Mouse (Mus musculus) hindbrain, embryonic 10.5 days (tissue): ENCODE data around the gene Ndufb6. TPM values are rescaled to one million over a fixed set of nuclear protein-coding genes. Genes with fewer than 3 reads are reported as not detected.

Experiments used
- DNase-seq: peaks from one replicate; pipeline ENCODE4 v3.0.0-alpha.2; 2017; ENCODE audit warnings: low spot score
- H3K27ac ChIP-seq: fragments of 300-500 bp; sonication (generic); 2 replicates; pipeline ENCODE4 v1.5.1; 2016; ENCODE audit warnings: mild to moderate bottlenecking, moderate library complexity
- H3K27me3 ChIP-seq: fragments of 300-500 bp; sonication (generic); 2 replicates; pipeline ENCODE4 v1.6.1; 2016; ENCODE audit warnings: mild to moderate bottlenecking; ENCODE audit not compliant: poor library complexity, insufficient read depth, severe bottlenecking
- H3K36me3 ChIP-seq: fragments of 300-500 bp; sonication (generic); 2 replicates; pipeline ENCODE4 v1.6.1; 2016; ENCODE audit warnings: mild to moderate bottlenecking, moderate library complexity
- H3K4me1 ChIP-seq: fragments of 300-500 bp; sonication (generic); replicated peaks from 2 replicates; pipeline ENCODE4 v1.6.1; 2016; ENCODE audit warnings: mild to moderate bottlenecking
- H3K4me3 ChIP-seq: fragments of 300-500 bp; sonication (generic); 2 replicates; pipeline ENCODE4 v1.5.1; 2016; ENCODE audit warnings: mild to moderate bottlenecking, moderate library complexity
- H3K9me3 ChIP-seq: fragments of 300-500 bp; sonication (generic); 2 replicates; pipeline ENCODE4 v1.6.1; 2016; ENCODE audit warnings: mild to moderate bottlenecking, moderate library complexity
- WGBS: fragments of 180-500 bp; shearing (Covaris S2); methylation state at CpG from one replicate; pipeline ENCODE4 v1.1.7; 2016; 5-methylcytosine and 5-hydroxymethylcytosine counted together
- polyA plus RNA-seq: library from polyadenylated mRNA; unstranded; fragments of >200 nt; fragmentation: Nextera tagmentation; extraction: Ambion mirVana; gene quantifications from 2 replicates; pipeline ENCODE4 v1.2.1, GENCODE M21; 2016

Ndufb6 gene
- polyA plus RNA-seq, 1 experiment from 2014 or later = 344 TPM

- DNase-seq = no peak
- WGBS = 58% methylated on average over 6 of the region's 6 CpGs
- H3K36me3 ChIP-seq = no peaks in the 10 kb centered on the region
- peaks cover 20% of the 10 kb centered on the region for H3K4me1 ChIP-seq
- no peaks in the 10 kb centered on the region for H3K9me3 ChIP-seq
- H3K27ac ChIP-seq = no peak overlapping the region
- H3K27me3 ChIP-seq = no peaks in the 10 kb centered on the region
- H3K4me3 ChIP-seq = no peak overlapping the region
Observed at GRCm38 (mm10) chr4:40241928-40242327, 37.3 kb downstream of the Ndufb6 start.

- H3K4me3 ChIP-seq = peak overlapping the region; percentile 60
- WGBS = 47% methylated on average over 5 of the region's 5 CpGs
- no peak for DNase-seq
- no peaks in the 10 kb centered on the region for H3K36me3 ChIP-seq
- H3K4me1 ChIP-seq = peaks cover 20% of the 10 kb centered on the region
- no peaks in the 10 kb centered on the region for H3K9me3 ChIP-seq
- H3K27ac ChIP-seq = peak overlapping the region; percentile 62; the same call in 1 of the 2 replicates
- no peaks in the 10 kb centered on the region for H3K27me3 ChIP-seq
Observed at GRCm38 (mm10) chr4:40240272-40240744, 38.9 kb downstream of the Ndufb6 start.

DNA sequence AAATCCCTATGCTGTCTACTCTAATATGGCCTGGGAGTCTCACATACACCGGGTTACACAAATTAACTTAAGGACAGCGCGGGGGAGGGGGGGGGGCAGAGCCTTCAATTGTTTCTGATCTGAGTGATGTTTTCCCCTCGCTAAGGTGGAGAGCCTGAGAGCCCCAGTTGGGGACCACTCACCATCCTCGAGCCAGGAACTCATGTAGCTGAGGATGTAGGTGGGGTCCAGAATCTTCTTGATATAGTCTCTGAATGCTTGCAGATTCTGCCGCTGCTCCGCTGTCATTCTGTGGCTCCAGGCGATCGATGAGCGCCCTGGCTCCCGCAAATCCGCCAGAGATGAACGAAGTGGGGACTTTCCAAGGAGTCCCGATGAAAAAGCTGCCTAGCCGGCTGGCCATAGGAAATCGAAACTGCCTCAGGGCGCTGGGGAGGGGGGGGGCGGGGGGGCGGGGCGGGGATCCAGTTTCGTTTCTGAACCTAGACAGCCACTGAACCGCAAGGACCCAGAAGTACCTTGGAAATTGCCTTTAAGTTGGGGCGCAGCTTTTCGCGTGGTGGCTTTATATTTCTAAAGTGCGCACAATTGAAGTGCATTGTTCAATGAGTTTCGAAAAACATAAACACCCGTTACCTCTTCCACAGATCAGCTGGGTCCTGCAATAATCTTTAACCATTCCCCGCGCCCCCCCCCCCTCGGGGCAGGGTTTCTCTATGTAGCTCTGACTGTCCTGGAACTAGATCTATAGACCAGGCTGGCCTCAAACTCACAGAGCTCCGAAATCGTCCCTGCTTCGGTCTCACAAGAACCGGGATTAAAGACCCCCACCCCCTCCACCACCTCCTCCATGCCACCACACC lies 39.6 kb downstream of the Ndufb6 start, which contains the start of gene Ddx58:
Gene Ddx58 (minus strand): TSS at position 420 of the 863 bp plus-strand sequence.
- no peaks in the 10 kb centered on the region for H3K9me3 ChIP-seq
- no peaks in the 10 kb centered on the region for H3K36me3 ChIP-seq
- H3K4me3 ChIP-seq = peak within 1 kb of the TSS; percentile 60
- peak within 1 kb of the TSS; percentile 62 for H3K27ac ChIP-seq
- peaks cover 20% of the 10 kb centered on the region for H3K4me1 ChIP-seq
- no peaks in the 10 kb centered on the region for H3K27me3 ChIP-seq
- peak; percentile 60 for DNase-seq
- WGBS = 3% methylated on average over 35 of the region's 35 CpGs

- peak overlapping the region; percentile 60 for H3K4me3 ChIP-seq
- no peaks in the 10 kb centered on the region for H3K9me3 ChIP-seq
- H3K4me1 ChIP-seq = peaks cover 20% of the 10 kb centered on the region
- DNase-seq = peak; percentile 20
- 4% methylated on average over 17 of the region's 17 CpGs for WGBS
- no peaks in the 10 kb centered on the region for H3K36me3 ChIP-seq
- H3K27me3 ChIP-seq = no peaks in the 10 kb centered on the region
- peak overlapping the region; percentile 62 for H3K27ac ChIP-seq
Observed at GRCm38 (mm10) chr4:40238483-40239408, 40.5 kb downstream of the Ndufb6 start.

DNA sequence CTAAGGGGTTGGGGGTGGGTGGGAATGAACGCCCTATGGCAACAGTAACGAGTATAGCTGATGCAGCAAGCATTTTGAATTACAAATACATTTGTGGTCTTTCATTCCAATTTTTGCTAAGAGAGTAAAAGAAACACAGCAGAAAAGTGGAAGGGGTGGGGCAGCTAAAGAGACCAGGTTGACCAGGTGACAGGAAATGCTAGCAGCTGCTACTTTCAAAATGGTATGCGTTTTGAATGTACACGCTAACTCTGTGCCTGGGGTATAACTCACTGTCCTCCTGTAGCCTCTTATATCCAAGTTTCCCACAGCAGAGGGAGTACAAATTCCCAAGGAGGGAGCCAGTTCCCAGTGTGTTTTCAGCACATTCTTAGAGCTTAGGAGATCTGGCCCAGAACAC lies 42.4 kb downstream of the Ndufb6 start:
- Histone ChIP-seq H3K4me3 (no peak overlapping the region), H3K27me3 (no peaks in the 10 kb centered on the region), H3K36me3 (no peaks in the 10 kb centered on the region), H3K9me3 (no peaks in the 10 kb centered on the region), H3K27ac (no peak overlapping the region), H3K4me1 (peaks cover 20% of the 10 kb centered on the region)
- 90% methylated on average over 4 of the region's 4 CpGs for WGBS
- no peak for DNase-seq

DNA sequence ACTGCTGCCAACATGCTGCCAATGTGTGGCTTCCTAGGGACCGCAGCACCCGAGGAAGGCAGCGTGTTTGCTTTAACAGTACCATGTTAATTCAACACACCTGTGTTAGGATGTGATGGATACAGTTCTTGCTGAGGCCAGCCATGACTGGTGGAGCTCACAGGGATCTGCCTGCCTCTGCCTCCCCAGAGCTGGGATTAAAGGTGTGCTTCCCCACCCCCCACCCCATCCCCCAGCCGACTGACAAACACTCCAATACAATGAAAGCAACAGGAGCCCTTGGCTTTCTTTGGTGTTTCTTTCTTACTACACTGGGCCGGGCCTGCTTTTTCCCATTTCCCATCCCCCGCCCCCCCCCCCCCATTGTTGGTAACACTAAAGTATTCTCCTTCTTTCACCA lies 45.0 kb downstream of the Ndufb6 start:
- no peaks in the 10 kb centered on the region for H3K27me3 ChIP-seq
- H3K4me3 ChIP-seq = no peak overlapping the region
- WGBS = 69% methylated on average over 5 of the region's 6 CpGs
- no peaks in the 10 kb centered on the region for H3K9me3 ChIP-seq
- no peak overlapping the region for H3K27ac ChIP-seq
- H3K36me3 ChIP-seq = no peaks in the 10 kb centered on the region
- DNase-seq = no peak
- H3K4me1 ChIP-seq = peaks cover 10% of the 10 kb centered on the region

GRCm38 (mm10) chr4:40233062-40233664 lies 46.1 kb downstream of the Ndufb6 start:
- Histone ChIP-seq H3K36me3 (no peaks in the 10 kb centered on the region), H3K4me3 (no peak overlapping the region), H3K27me3 (no peaks in the 10 kb centered on the region), H3K27ac (no peak overlapping the region), H3K9me3 (no peaks in the 10 kb centered on the region), H3K4me1 (no peaks in the 10 kb centered on the region)
- no peak for DNase-seq
- 95% methylated on average over 7 of the region's 7 CpGs for WGBS

DNA sequence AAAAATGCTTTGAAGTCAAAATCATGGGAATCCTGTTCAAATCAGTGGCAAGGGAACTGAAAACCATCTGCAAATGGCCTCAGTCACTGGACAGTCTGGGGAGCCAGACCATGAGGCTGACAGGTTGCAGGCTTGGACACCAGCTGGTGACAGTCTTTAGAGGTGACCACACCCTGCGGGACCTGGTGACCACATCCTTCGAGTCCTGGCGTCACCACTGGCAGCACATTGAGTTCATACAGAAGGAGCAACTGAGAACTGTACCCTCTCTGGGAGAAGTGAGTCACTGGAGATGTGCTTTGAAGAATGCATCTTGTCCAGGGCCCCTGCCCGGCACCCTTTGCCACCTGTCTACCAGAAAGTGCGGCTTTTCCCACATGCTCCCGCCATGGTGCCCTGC lies 49.5 kb downstream of the Ndufb6 start:
- no peaks in the 10 kb centered on the region for H3K36me3 ChIP-seq
- no peak overlapping the region for H3K27ac ChIP-seq
- no peaks in the 10 kb centered on the region for H3K9me3 ChIP-seq
- WGBS = 92% methylated on average over 6 of the region's 6 CpGs
- H3K4me3 ChIP-seq = no peak overlapping the region
- H3K4me1 ChIP-seq = no peaks in the 10 kb centered on the region
- no peaks in the 10 kb centered on the region for H3K27me3 ChIP-seq
- no peak for DNase-seq

DNA sequence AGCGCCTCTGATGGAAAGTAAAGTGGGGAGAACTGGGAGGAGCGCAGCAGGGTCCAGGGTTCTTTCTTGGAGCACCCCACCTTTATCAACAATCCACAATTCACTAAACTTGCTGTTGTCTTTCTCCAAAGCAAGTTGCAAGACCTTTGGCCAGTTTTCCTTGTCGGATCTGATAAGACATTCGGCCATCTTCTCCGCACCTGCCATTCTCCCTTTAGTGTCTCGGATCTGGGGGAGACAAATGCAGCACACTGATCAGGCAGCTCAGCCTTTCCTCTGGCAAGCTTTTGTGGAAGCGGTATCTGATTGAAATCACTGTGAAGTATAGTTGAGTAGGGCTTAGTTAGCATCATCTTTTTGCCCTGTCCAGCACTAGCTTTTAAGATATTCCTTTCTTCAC lies 51.3 kb downstream of the Ndufb6 start:
- WGBS = 86% methylated on average over 7 of the region's 7 CpGs
- H3K27me3 ChIP-seq = no peaks in the 10 kb centered on the region
- H3K27ac ChIP-seq = no peak overlapping the region
- DNase-seq = no peak
- H3K36me3 ChIP-seq = no peaks in the 10 kb centered on the region
- H3K4me1 ChIP-seq = no peaks in the 10 kb centered on the region
- no peaks in the 10 kb centered on the region for H3K9me3 ChIP-seq
- H3K4me3 ChIP-seq = no peak overlapping the region

DNA sequence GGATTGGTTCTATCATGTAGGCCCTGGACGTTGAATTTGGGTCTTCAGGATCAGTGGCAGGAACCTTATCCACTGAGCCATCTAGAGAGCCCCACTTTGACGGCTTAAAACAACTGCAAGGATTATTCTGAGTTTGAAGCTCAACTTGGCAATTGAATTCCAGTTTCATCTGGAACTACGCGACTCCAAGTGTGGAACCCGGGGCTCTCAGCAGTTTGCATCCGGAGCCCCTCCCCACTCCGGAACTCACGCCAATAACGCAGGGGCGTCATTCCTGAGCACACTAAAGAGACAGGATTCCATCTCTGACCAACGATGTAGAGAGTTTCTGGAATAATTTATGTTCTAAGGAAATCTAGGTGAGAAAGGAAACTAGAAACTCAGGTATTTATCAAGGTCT lies 52.1 kb downstream of the Ndufb6 start:
- Histone ChIP-seq H3K36me3 (no peaks in the 10 kb centered on the region), H3K27ac (no peak overlapping the region), H3K4me3 (no peak overlapping the region), H3K9me3 (no peaks in the 10 kb centered on the region), H3K4me1 (no peaks in the 10 kb centered on the region), H3K27me3 (no peaks in the 10 kb centered on the region)
- 91% methylated on average over 11 of the region's 11 CpGs for WGBS
- no peak for DNase-seq

GRCm38 (mm10) chr4:40226095-40226494 lies 53.1 kb downstream of the Ndufb6 start:
- WGBS = 79% methylated on average over 5 of the region's 5 CpGs
- Histone ChIP-seq H3K27me3 (no peaks in the 10 kb centered on the region), H3K27ac (no peak overlapping the region), H3K4me3 (no peak overlapping the region), H3K36me3 (no peaks in the 10 kb centered on the region), H3K4me1 (peaks cover 1% of the 10 kb centered on the region; the same call in 1 of the 2 replicates), H3K9me3 (no peaks in the 10 kb centered on the region)
- DNase-seq = no peak

DNA sequence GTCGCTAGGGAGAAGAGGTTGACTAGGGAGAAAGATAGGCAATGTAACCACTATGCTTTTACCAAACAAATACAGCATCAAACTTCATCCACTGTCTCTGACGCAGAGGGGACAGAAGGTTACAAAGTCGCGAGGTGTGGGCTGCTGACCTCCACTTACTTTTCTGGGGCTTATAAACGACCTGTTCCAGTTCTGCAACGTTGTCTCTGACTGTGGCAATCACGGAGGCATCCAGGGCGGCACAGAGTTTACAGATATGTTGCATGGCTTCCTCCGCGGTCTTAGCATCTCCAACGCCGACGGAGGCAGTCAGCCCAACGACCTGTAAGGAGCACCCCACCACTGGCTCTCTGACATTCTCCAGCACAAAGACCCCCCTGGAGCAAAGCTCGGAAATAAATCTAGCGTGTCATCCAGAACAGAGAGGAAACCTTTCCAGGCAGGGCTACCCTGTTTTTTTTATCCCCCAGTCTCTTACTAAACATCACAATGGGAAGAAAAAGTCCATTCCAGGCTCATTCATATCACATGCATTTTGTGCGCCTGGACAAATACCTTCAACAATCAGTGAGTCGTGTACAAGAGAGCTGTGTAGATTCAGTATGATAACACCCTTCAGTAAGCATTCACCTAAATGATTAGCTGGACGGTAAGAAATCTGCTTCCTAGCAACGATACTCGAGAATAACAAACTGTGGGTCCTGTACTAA lies 57.2 kb downstream of the Ndufb6 start:
- Histone ChIP-seq H3K9me3 (no peaks in the 10 kb centered on the region), H3K27ac (no peak overlapping the region)
- 50% methylated on average over 21 of the region's 21 CpGs for WGBS

More for the DNA sequence above, 57.2 kb downstream of the Ndufb6 start:
- H3K4me1 ChIP-seq = peaks cover 10% of the 10 kb centered on the region
- H3K27me3 ChIP-seq = no peaks in the 10 kb centered on the region
- no peak for DNase-seq
- no peaks in the 10 kb centered on the region for H3K36me3 ChIP-seq
- H3K4me3 ChIP-seq = no peak overlapping the region
